Mouse (Mus musculus) naive thymus-derived CD4-positive, alpha-beta T cell, adult 2 months (primary cell): ENCODE results near the gene Sp100.

ENCODE experiments used
- DNase-seq: peaks from one replicate; pipeline ENCODE4 v3.0.0-alpha.2; 2011; ENCODE audit warnings: low read depth

Gene Sp100

GRCm38 (mm10) chr1:85750650-85751049 is 100.9 kb downstream of the Sp100 start:
- peak; percentile 69 for DNase-seq

GRCm38 (mm10) chr1:85751494-85751893 is 101.7 kb downstream of the Sp100 start:
- DNase-seq: peak; percentile 90

- DNase-seq: peak; percentile 71
Observed at GRCm38 (mm10) chr1:85751932-85752680, 102.3 kb downstream of the Sp100 start.

DNA sequence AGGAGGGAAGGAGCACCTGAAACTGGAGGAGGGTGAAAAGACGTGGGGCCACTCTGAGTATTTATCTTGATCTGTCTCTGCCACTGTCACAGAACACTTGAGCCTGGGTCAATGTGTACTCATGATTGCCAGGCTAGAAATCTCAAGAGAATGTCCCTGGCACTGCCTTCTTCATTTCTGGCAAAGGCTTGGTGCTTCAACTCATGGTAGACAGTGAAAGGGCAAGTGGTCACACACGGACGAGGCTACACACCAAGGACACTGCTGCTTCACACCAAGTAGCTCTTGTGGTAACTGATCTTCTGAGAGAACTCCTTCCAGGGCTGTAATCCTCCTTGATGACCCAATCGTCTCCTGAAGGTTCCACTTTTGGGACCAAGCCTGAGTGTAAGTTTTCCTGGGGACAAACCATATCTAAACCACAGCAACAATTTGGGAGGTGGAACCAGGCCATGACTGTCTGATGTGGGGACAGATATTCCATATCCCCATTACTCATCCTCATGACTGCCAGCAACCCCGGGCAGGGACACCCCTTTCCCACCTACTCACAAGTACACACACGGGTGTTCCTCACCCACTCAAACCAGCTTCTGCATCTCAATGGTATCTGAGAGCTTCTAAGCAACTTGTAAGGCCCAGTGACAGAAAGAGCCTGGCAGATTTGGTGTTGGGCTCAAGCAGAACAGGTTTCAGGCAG is 107.9 kb downstream of the Sp100 start:
- DNase-seq: no peak

DNA sequence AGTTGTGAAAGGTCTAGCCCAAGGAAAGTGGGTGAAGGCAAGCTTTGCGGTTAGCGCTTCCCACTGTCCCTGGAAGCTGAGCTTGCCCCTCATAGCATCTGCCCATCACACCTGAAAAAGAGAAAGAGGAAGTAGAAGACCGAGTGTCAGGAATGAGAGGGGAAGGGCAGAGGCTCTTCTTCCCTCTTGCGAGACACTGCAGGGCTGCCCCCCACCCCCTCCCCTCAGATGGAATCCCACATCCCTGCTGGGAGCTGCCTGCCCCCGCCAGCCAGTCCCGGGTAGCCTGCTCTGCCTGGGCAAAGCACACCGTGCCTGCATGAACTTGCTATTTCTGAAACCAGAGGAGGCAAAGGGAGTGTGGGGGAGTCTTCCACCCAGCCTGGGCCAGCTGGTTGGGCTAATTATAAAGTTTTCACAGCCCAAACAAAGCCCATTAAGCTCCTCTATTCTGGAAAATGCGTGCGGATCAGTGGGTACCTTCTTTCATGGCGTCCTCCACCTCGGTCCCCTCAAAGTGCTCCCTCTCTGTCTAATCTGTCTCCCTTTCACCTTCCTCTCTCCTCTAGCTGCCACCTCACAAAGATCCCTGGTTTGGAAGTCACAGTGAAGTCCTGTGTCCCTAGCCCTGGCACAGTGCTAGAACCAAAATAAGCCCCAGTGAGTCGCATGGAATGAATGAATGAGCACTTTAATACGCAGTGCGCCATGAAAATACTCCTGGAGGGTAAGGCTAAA is 108.6 kb downstream of the Sp100 start:
- DNase-seq: no peak

DNA sequence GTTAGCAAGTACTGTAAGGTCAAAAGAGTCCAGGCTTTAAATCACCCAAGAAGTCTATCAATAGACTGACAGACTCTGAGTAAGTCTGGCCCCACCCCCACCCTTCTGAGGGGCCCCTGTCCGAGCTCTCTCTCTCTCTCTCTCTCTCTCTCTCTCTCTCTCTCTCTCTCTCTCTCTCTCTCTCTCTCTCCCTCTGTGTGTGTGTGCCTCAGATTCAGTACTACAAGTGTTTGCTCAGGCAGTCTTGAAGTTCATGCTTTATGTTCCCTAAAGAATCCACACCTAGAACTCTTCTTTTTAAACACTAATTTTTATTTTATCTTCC is 109.1 kb downstream of the Sp100 start:
- DNase-seq: no peak
